Mouse (Mus musculus) NIH3T3 (cell line): ENCODE measurements around the gene Gdf1.

ENCODE experiments used
- DNase-seq: peaks from one replicate; pipeline ENCODE4 v3.0.0-alpha.2; 2012; ENCODE audit warnings: low read depth

Gdf1 gene

DNA sequence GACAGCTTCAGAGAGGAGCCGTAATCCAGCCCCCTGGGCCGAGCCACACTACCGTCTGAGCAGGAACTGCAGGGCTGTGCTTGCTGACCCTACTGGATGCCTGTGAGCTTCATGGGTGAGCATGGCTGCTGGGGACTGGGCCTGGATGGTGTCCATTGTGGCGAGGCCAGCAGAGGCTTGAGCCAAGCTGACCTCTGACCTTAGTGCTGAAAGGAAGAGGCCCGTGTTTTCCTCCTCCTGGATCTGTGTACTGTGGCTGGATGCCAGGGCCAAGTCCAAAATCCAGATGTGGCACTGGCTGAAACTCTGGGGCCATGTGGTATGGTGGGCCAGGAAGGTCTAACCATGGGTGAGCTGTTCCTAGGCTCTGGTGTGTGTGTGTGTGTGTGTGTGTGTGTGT is 34.4 kb downstream of the Gdf1 start:
- peak; percentile 90 for DNase-seq

DNA sequence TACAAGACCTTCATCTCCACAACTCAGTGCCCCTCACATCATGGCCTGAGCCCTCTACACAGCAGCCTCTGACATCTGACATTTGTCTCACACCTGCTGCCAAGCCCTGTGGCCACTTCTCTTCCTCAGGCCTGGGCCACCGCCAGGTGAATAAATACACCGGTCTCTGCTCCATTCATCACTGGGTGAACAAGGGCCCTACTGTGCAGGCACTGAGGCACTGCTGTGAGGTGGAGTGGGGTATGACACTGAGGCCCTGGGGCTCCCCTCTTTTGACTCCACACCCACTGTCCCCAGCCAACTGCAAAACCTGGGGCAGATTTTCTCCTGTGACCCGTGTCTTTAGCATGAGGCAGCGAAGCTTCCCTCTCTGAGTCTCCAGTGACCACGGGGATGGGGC is 37.0 kb downstream of the Gdf1 start:
- DNase-seq = no peak

DNA sequence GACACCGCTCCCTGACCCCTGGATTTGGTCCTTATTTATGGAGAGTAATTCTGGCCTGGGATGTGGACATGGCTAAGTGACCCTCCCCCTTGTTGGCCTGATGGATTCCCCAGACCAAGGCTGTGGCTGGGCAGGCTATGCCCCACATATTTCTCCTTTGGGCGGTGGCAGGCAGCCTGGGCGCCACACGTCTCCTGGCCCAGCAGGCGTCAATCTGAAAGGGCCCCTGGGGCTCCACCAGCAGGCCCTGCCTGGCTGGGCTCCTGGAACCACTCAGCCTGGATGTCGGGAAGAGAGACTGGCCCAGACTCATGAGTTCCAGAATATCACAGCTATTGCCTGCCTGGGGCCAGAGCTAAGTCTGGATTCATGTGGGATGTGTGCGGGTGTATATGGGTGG is 40.9 kb downstream of the Gdf1 start:
- peak; percentile 56 for DNase-seq

DNA sequence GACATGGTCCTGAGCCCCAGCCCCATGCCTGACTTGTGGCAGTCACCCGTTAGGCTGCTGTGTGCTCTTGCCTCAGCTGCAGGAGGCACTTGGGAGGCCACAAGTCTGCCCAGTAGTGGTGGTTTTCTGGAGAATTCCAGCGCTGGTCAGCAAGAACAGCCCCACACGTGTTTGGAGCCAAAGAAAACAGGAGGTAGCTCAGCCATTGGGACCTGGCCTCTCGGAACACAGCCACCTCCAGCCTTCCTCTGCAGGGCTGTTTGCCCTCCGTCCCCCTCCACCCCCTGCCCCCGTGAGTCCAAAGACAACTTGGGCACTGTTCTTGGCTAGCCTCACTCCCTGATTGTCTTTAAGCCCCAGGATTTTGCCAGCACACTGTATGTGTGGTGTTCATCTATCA is 42.3 kb downstream of the Gdf1 start:
- DNase-seq = peak; percentile 65

DNA sequence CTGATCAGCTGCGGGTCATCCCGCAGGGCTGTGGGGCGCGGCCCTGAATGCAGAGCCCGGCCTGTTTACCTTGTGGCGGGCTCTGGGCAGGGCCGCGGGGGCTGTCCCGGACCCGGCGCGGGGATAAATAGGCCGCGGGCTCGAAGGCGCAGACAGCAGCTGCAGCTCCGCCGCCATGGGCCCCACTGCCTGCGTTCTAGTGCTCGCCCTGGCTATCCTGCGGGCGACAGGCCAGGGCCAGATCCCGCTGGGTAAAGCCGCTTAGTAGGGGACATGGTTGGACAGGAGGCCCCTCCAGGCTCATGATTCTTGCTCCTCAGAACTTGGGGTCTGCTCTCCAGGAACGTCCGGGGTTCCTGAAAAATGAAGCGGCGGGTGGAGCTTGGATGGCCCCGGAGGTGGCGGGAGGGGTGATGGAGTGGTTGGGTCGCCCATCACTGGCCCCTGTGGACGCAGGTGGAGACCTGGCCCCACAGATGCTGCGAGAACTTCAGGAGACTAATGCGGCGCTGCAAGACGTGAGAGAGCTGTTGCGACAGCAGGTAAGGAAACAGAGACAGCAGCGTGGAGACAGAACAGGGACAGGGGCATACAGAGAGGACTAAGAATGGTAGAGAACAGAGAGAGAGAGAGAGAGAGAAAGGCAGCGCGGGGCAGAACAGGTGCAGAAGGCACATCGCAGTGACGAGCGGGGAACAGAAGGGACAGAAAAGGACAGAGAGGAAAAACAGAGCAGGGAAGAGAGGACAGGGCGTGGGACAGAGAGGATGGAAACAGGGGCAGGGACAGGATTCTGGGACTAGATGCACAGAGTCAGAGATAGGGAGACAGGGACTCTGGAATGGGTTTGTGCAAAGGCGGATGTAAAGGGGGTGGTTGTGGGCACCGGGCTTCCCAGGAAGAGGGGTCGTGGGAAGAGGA is 44.0 kb downstream of the Gdf1 start, which contains the start of gene Comp:
TSS of gene Comp (plus strand) at position 162 of the 921 bp plus-strand sequence.
- no peak for DNase-seq

DNA sequence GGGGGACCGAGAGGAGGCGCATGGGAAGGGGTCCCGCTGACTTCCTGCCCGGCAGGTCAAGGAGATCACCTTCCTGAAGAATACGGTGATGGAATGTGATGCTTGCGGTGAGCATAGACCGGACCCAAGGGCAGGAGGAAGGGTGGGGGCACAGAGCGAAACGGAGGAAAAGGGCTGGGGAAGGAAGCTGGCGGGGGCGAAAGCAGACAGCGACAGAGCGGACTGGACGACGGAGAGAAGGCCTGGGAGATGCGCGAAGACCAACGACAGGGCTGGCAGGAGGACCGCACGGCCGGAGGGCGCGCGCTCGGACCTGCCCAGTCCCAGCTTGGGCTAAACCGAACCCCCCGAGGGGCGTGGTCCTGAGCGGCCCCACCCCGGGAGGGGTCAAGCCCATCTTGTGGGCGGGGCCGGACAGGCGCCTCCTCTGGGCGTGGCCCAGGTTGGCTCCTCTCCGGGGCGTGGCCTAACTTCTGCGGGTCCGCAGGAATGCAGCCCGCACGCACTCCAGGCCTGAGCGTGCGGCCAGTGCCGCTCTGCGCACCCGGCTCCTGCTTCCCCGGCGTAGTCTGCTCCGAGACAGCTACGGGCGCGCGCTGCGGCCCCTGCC is 44.8 kb downstream of the Gdf1 start:
- no peak for DNase-seq

DNA sequence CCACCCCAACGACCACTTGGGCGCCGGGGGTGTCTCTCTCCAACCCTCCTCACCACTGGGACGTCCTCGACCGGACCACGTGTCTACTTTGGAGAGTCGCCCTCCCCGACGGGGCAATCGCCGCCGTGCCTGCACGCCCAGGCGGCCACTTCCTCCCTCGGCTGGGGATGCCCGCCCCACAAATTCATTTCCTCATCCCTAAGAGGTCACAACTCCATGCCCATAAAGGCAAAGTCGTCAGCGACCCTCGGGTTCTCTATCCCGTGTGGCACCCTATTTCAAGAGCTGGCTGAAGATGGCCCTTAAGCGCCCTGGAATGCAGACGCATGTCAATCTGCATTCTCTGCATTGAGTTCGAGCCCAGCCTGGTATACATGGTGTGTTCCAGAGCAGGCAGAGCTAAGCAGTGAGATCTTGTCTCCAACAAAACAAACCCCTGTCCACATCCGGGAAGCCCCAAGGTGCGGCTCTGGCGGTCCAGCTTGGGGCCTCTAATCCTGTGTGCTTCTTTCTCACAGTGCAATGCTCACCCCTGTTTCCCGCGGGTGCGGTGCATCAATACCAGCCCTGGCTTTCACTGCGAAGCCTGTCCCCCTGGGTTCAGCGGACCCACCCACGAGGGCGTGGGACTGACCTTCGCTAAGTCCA is 45.7 kb downstream of the Gdf1 start:
- no peak for DNase-seq

DNA sequence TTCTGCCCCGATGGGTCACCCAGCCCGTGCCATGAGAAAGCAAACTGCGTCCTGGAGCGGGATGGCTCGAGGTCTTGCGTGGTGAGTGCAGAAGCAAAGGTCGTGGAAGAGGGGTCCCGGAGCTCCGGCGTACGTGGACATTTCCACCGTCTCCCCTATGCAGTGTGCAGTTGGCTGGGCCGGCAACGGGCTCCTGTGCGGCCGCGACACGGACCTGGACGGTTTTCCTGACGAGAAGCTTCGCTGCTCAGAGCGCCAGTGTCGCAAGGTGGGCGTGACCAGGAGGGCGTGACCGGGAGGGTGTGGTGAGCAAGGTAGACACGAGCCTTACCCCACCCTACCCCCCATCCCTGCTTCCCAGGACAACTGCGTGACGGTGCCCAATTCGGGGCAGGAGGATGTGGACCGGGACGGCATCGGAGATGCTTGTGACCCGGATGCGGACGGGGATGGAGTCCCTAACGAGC is 46.7 kb downstream of the Gdf1 start:
- no peak for DNase-seq

DNA sequence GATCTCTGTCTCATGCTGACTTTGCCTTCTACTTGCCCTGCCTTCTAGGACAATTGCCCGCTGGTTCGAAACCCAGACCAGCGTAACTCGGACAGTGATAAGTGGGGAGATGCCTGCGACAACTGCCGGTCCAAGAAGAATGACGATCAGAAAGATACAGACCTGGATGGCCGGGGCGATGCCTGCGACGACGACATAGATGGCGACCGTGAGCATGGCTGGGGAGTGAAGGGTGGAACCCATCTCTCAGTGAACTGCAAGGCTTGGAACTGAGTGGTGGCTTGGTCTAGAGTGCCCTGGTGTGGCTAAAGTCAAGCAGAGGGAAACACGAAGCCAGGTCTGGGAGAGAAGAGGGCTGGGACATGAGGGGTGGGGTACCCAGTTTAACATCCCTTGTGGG is 47.4 kb downstream of the Gdf1 start:
- no peak for DNase-seq

DNA sequence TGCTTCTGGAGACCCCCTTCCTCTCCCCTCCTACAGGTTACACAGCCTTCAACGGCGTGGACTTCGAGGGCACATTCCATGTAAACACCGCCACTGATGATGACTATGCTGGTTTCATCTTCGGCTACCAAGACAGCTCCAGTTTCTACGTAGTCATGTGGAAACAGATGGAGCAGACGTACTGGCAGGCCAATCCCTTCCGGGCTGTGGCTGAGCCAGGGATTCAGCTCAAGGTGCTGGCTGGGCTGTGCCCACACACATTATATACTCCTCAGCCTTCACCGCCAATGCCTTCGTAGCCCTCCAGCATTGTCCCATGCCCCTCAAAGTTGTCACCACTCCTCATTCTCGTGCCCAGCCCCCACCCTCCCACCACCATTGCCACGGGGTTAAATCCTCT is 50.5 kb downstream of the Gdf1 start:
- DNase-seq = no peak
